Mouse (Mus musculus) spleen, adult 2 months (tissue): Measurements from ENCODE around the gene Serpine2.
A peak's percentile ranks its signal among the peaks of the same experiment; 100 is the strongest.

Source experiments
- CTCF ChIP-seq: fragments of 200-500 bp; IDR thresholded peaks from 2 replicates; pipeline ENCODE4 v1.5.1; 2011; ENCODE audit warnings: mild to moderate bottlenecking, inconsistent platforms; ENCODE audit not compliant: insufficient read depth, insufficient read length, insufficient replicate concordance; ENCODE audit errors: extremely low read depth
- POLR2A ChIP-seq: fragments of 200-500 bp; IDR thresholded peaks from 2 replicates; pipeline ENCODE4 v1.6.1; 2011; ENCODE audit warnings: low read depth, low read length, inconsistent platforms

DNA sequence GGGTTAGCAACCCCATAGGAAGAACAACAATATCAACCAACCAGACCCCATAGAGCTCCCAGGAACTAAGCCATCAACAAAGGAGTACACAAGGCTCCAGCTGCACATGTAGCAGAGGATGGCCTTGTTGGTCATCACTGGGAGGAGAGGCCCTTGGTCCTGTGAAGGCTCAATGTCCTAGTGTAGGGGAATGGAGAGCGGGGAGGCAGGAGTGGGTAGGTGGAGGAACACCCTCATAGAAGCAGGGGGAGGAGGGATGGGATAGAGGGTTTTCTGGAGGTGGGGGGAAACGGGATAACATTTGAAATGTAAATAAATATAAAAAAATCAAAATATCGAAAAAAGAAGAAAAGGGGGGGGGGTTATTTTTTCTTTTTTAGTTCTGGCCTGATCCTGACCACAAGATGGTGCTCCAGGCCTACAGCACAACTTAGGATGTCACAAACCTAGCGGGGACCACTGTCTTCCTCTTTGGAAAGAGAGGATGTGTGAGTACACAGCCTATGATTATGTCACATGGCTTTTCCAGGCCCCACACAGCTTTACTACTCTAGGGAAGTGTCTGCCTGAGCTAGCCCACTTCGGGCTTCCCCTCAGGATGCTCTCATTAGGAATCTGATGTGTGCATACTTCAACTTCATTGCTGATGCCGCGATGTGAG lies 74.6 kb downstream of the Serpine2 start:
- TF ChIP-seq POLR2A (no peak), CTCF (peak; percentile 24; the same call in 1 of the 2 replicates)
